Mouse (Mus musculus) kidney, adult 18-20 months (tissue): ENCODE results near the gene Sult2a2.
"Not testable (repeated sequence)": the region's sequence is repeated elsewhere in the genome, so short reads cannot be mapped to it uniquely, and the experiment has no call there.

Experiments used
- DNase-seq: peaks from one replicate; pipeline ENCODE4 v3.0.0; 2021

Gene Sult2a2

DNA sequence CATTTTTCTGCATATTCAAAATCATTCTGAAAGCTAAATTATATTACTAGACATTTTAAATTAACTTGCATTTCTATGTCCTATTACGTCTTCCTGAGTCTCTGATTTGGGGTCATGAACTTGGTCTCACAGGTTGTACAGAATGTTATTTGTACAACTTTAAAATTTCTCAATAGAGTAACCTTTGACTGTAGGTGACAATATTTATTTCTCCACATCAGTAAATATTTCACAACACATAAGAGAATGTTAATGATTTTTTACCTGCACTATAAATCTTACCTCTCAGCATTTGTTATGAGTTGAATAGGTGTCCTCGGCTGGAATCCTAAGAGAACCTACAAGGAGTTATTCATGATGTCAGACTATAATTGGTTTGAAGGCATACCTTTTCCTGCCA, at the start of gene Sult2a2:
Sult2a2 (plus strand) TSS at position 301 of the 400 bp plus-strand sequence.
- DNase-seq, result not testable (repeated sequence)

DNA sequence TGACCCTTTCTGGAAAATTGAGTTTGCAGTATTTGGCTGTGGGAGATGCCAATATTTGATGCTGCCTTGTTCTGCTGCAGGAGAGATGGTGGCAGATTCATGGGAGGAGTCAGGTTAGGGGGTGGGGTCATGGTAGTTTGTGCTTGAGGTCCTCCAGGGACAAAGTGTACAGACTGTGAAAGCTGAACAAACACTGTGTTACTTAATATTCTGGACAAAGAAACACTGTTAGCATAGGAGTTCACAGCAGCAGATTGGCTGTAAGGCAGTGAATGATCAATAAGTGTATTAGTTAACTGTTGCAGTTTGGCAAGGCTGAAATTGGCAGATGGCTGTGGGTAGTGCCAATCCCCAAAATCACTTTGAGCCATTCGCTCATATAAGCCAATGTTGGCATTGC, 80.6 kb downstream of the Sult2a2 start:
- no peak for DNase-seq
